Mouse (Mus musculus) neural tube, embryonic 11.5 days (tissue): ENCODE data around the gene Stk33. TPM values are rescaled to one million over a fixed set of nuclear protein-coding genes. Genes with fewer than 3 reads are reported as not detected.

ENCODE experiments used
- ATAC-seq: fragments of 200-750 bp; cut with Nextera tagmentation; 2 replicates; pipeline ENCODE4 v1.8.0; 2017; ENCODE audit warnings: moderate number of reproducible peaks, mild to moderate bottlenecking, moderate TSS enrichment, moderate library complexity; ENCODE audit not compliant: insufficient read depth, low FRiP score, low TSS enrichment
- DNase-seq: peaks from one replicate; pipeline ENCODE4 v3.0.0-alpha.2; 2015; ENCODE audit warnings: low spot score
- H3K27ac ChIP-seq: fragments of 300-500 bp; sonication (generic); 2 replicates; pipeline ENCODE4 v1.5.1; 2014; ENCODE audit warnings: low read depth, mild to moderate bottlenecking, low read length
- H3K27me3 ChIP-seq: fragments of 300-500 bp; sonication (generic); 2 replicates; pipeline ENCODE4 v1.6.1; 2014; ENCODE audit warnings: mild to moderate bottlenecking, low read length, mixed read lengths; ENCODE audit not compliant: control insufficient read depth, insufficient read depth
- H3K36me3 ChIP-seq: fragments of 300-500 bp; sonication (generic); 2 replicates; pipeline ENCODE4 v1.6.1; 2014; ENCODE audit warnings: mild to moderate bottlenecking, low read length, moderate library complexity, mixed read lengths; ENCODE audit not compliant: control insufficient read depth, insufficient read depth
- H3K4me1 ChIP-seq: fragments of 300-500 bp; sonication (generic); 2 replicates; pipeline ENCODE4 v1.6.1; 2014; ENCODE audit warnings: low read length, mixed read lengths; ENCODE audit not compliant: control insufficient read depth, insufficient read depth
- H3K4me2 ChIP-seq: fragments of 300-500 bp; sonication (generic); 2 replicates; pipeline ENCODE4 v1.6.1; 2014; ENCODE audit warnings: low read depth, mild to moderate bottlenecking, moderate library complexity
- H3K4me3 ChIP-seq: fragments of 300-500 bp; sonication (generic); 2 replicates; pipeline ENCODE4 v1.5.1; 2014; ENCODE audit warnings: low read depth, low read length
- H3K9ac ChIP-seq: fragments of 300-500 bp; sonication (generic); 2 replicates; pipeline ENCODE4 v1.6.1; 2014; ENCODE audit warnings: mild to moderate bottlenecking, low read length
- H3K9me3 ChIP-seq: fragments of 300-500 bp; sonication (generic); 2 replicates; pipeline ENCODE4 v1.6.1; 2016; ENCODE audit warnings: low read length; ENCODE audit not compliant: control insufficient read depth
- WGBS: fragments of 180-500 bp; shearing (Covaris S2); extraction: QIAGEN DNeasy Blood & Tissue Kit; methylation state at CpG from one replicate; pipeline ENCODE4 v1.1.7; 2014; 5-methylcytosine and 5-hydroxymethylcytosine counted together
- polyA plus RNA-seq: library from polyadenylated mRNA; unstranded; fragments of >200 nt; fragmentation: Nextera tagmentation; extraction: Ambion mirVana; gene quantifications from 2 replicates; pipeline ENCODE4 v1.2.1, GENCODE M21; 2014

Gene Stk33
- polyA plus RNA-seq, 1 experiment from 2014 or later, result 11.6 TPM

- no peak for ATAC-seq
- 90% methylated on average over 4 of the region's 4 CpGs for WGBS
Observed at GRCm38 (mm10) chr7:109275901-109276300, 163.0 kb downstream of the Stk33 start.

GRCm38 (mm10) chr7:109275151-109275550 lies 163.7 kb downstream of the Stk33 start:
- DNase-seq (no peak), ATAC-seq (no peak)
- Histone ChIP-seq H3K4me1 (no peaks in the 10 kb centered on the region; the same call in 1 of the 2 replicates), H3K27me3 (no peaks in the 10 kb centered on the region), H3K36me3 (no peaks in the 10 kb centered on the region), H3K9ac (no peak overlapping the region), H3K4me3 (no peak overlapping the region), H3K27ac (no peak overlapping the region), H3K9me3 (no peaks in the 10 kb centered on the region), H3K4me2 (no peak overlapping the region)
- 90% methylated on average over 3 of the region's 3 CpGs for WGBS

More at GRCm38 (mm10) chr7:109275901-109276300, 163.0 kb downstream of the Stk33 start:
- Histone ChIP-seq H3K27ac (no peak overlapping the region), H3K27me3 (no peaks in the 10 kb centered on the region), H3K4me1 (no peaks in the 10 kb centered on the region; the same call in 1 of the 2 replicates), H3K9ac (no peak overlapping the region), H3K36me3 (no peaks in the 10 kb centered on the region), H3K4me2 (no peak overlapping the region), H3K9me3 (no peaks in the 10 kb centered on the region), H3K4me3 (no peak overlapping the region)
- no peak for DNase-seq

- no peak overlapping the region for H3K9ac ChIP-seq
- ATAC-seq, result no peak
- WGBS, result 60% methylated on average over 3 of the region's 3 CpGs
Observed at GRCm38 (mm10) chr7:109274289-109274688, 164.6 kb downstream of the Stk33 start.

GRCm38 (mm10) chr7:109269046-109269445 lies 169.8 kb downstream of the Stk33 start:
- H3K4me3 ChIP-seq, result no peak overlapping the region
- no peaks in the 10 kb centered on the region for H3K36me3 ChIP-seq
- DNase-seq (no peak), ATAC-seq (no peak)
- H3K9me3 ChIP-seq, result no peaks in the 10 kb centered on the region
- no peak overlapping the region for H3K4me2 ChIP-seq
- H3K27me3 ChIP-seq, result no peaks in the 10 kb centered on the region
- H3K9ac ChIP-seq, result no peak overlapping the region
- no peak overlapping the region for H3K27ac ChIP-seq
- 75% methylated on average over 4 of the region's 4 CpGs for WGBS
- H3K4me1 ChIP-seq, result no peaks in the 10 kb centered on the region

More at GRCm38 (mm10) chr7:109274289-109274688, 164.6 kb downstream of the Stk33 start:
- DNase-seq, result no peak
- Histone ChIP-seq H3K9me3 (no peaks in the 10 kb centered on the region), H3K27ac (no peak overlapping the region), H3K27me3 (no peaks in the 10 kb centered on the region), H3K4me3 (no peak overlapping the region), H3K36me3 (no peaks in the 10 kb centered on the region), H3K4me1 (no peaks in the 10 kb centered on the region; the same call in 1 of the 2 replicates), H3K4me2 (no peak overlapping the region)

GRCm38 (mm10) chr7:109267370-109267769 lies 171.5 kb downstream of the Stk33 start:
- no peak for ATAC-seq
- Histone ChIP-seq H3K27me3 (no peaks in the 10 kb centered on the region), H3K9me3 (no peaks in the 10 kb centered on the region), H3K4me3 (no peak overlapping the region), H3K9ac (no peak overlapping the region), H3K27ac (no peak overlapping the region), H3K4me2 (no peak overlapping the region), H3K36me3 (no peaks in the 10 kb centered on the region), H3K4me1 (no peaks in the 10 kb centered on the region)
- no peak for DNase-seq
- 68% methylated on average over 4 of the region's 4 CpGs for WGBS

- WGBS, result 58% methylated on average over 1 of the region's 1 CpGs
Observed at GRCm38 (mm10) chr7:109266181-109266580, 172.7 kb downstream of the Stk33 start.

GRCm38 (mm10) chr7:109265606-109266005 lies 173.3 kb downstream of the Stk33 start:
- no peaks in the 10 kb centered on the region for H3K4me1 ChIP-seq
- H3K9ac ChIP-seq, result no peak overlapping the region
- DNase-seq (no peak), ATAC-seq (no peak)
- 90% methylated on average over 5 of the region's 5 CpGs for WGBS
- no peak overlapping the region for H3K4me2 ChIP-seq
- H3K9me3 ChIP-seq, result no peaks in the 10 kb centered on the region
- no peaks in the 10 kb centered on the region for H3K27me3 ChIP-seq
- no peak overlapping the region for H3K27ac ChIP-seq
- H3K4me3 ChIP-seq, result no peak overlapping the region
- no peaks in the 10 kb centered on the region for H3K36me3 ChIP-seq

More at GRCm38 (mm10) chr7:109266181-109266580, 172.7 kb downstream of the Stk33 start:
- no peak overlapping the region for H3K4me3 ChIP-seq
- DNase-seq (no peak), ATAC-seq (no peak)
- H3K27ac ChIP-seq, result no peak overlapping the region
- no peak overlapping the region for H3K9ac ChIP-seq
- no peaks in the 10 kb centered on the region for H3K27me3 ChIP-seq
- no peaks in the 10 kb centered on the region for H3K36me3 ChIP-seq
- H3K9me3 ChIP-seq, result no peaks in the 10 kb centered on the region
- no peaks in the 10 kb centered on the region for H3K4me1 ChIP-seq
- H3K4me2 ChIP-seq, result no peak overlapping the region

GRCm38 (mm10) chr7:109255506-109256352 lies 183.2 kb downstream of the Stk33 start:
- H3K9me3 ChIP-seq, result no peaks in the 10 kb centered on the region
- no peak overlapping the region for H3K4me3 ChIP-seq
- H3K36me3 ChIP-seq, result no peaks in the 10 kb centered on the region
- peak; percentile 46 for DNase-seq
- H3K27me3 ChIP-seq, result no peaks in the 10 kb centered on the region
- H3K27ac ChIP-seq, result no peak overlapping the region
- ATAC-seq, result peak; percentile 82; the same call in 1 of the 2 replicates
- H3K4me1 ChIP-seq, result 0 out of 2 replicates have a peak, but pooled peaks cover 3% of the 10 kb centered on the region
- no peak overlapping the region for H3K9ac ChIP-seq
- 21% methylated on average over 28 of the region's 28 CpGs for WGBS
- peak overlapping the region; percentile 28 for H3K4me2 ChIP-seq

GRCm38 (mm10) chr7:109251418-109251817 lies 187.5 kb downstream of the Stk33 start:
- H3K27me3 ChIP-seq, result no peaks in the 10 kb centered on the region
- ATAC-seq (no peak), DNase-seq (no peak)
- 82% methylated on average over 3 of the region's 3 CpGs for WGBS
- H3K4me2 ChIP-seq, result no peak overlapping the region
- H3K36me3 ChIP-seq, result no peaks in the 10 kb centered on the region
- H3K27ac ChIP-seq, result no peak overlapping the region
- H3K9ac ChIP-seq, result no peak overlapping the region
- H3K9me3 ChIP-seq, result no peaks in the 10 kb centered on the region
- H3K4me3 ChIP-seq, result no peak overlapping the region
- 0 out of 2 replicates have a peak, but pooled peaks cover 3% of the 10 kb centered on the region for H3K4me1 ChIP-seq
